Mouse (Mus musculus) myocyte (in vitro differentiated cells): ENCODE results near the gene Hspb1. TPM values are rescaled to one million over a fixed set of nuclear protein-coding genes. Genes with fewer than 3 reads are reported as not detected.

ENCODE experiments used
- H3K27me3 ChIP-seq: one replicate; pipeline ENCODE4 v1.6.1; 2011; ENCODE audit not compliant: control insufficient read depth, insufficient read depth, insufficient read length
- H3K36me3 ChIP-seq: one replicate; pipeline ENCODE4 v1.6.1; 2011; ENCODE audit not compliant: control insufficient read depth, insufficient read depth
- H3K4me2 ChIP-seq: one replicate; pipeline ENCODE4 v1.6.1; 2011; ENCODE audit warnings: low read depth, control low read depth
- H3K4me3 ChIP-seq: one replicate; pipeline ENCODE4 v1.5.1; 2011; ENCODE audit warnings: mild to moderate bottlenecking, control low read depth, moderate library complexity
- H3K79me2 ChIP-seq: one replicate; pipeline ENCODE4 v1.6.1; 2011; ENCODE audit not compliant: control insufficient read depth, insufficient read depth
- H3ac ChIP-seq: one replicate; pipeline ENCODE4 v1.6.1; 2011; ENCODE audit not compliant: control insufficient read depth, insufficient read length
- CEBPB ChIP-seq: IDR thresholded peaks from 2 replicates; pipeline ENCODE4 v1.6.1; 2011; ENCODE audit warnings: mild to moderate bottlenecking, moderate library complexity; ENCODE audit not compliant: poor library complexity, insufficient read depth, severe bottlenecking
- E2F4 ChIP-seq: IDR thresholded peaks from one replicate; pipeline ENCODE4 v1.6.1; 2011; ENCODE audit warnings: mild to moderate bottlenecking, control low read depth, moderate library complexity; ENCODE audit not compliant: insufficient read depth
- MAX ChIP-seq: IDR thresholded peaks from one replicate; pipeline ENCODE4 v1.6.1; 2011; ENCODE audit warnings: low read depth, mild to moderate bottlenecking, control low read depth
- MYOD1 ChIP-seq, 3 experiments: IDR thresholded peaks; one replicate each; pipeline ENCODE4 v1.6.1; 2011; ENCODE audit warnings: control low read depth in 2 of 3, low read depth in 2 of 3, mild to moderate bottlenecking in 2 of 3, moderate library complexity in 1 of 3; ENCODE audit not compliant: insufficient read length in 2 of 3, control insufficient read depth in 1 of 3
- MYOG ChIP-seq, 3 experiments: IDR thresholded peaks; one replicate each; pipeline ENCODE4 v1.6.1; 2011; ENCODE audit warnings: control low read depth in 2 of 3, low read depth in 2 of 3, mild to moderate bottlenecking in 2 of 3; ENCODE audit not compliant: insufficient read length in 2 of 3, control insufficient read depth in 1 of 3, insufficient read depth in 1 of 3
- POLR2A ChIP-seq: IDR thresholded peaks from one replicate; pipeline ENCODE4 v1.6.1; 2011; ENCODE audit warnings: low read depth, mild to moderate bottlenecking, control low read depth, moderate library complexity; ENCODE audit not compliant: insufficient read length
- POLR2AphosphoS2 ChIP-seq: IDR thresholded peaks from one replicate; pipeline ENCODE4 v1.6.1; 2011; ENCODE audit warnings: low read depth, control low read depth; ENCODE audit not compliant: insufficient read length
- REST ChIP-seq: IDR thresholded peaks from one replicate; pipeline ENCODE4 v1.6.1; 2011; ENCODE audit warnings: mild to moderate bottlenecking, control low read depth, moderate library complexity; ENCODE audit not compliant: insufficient read depth, insufficient read length
- SRF ChIP-seq: IDR thresholded peaks from one replicate; pipeline ENCODE4 v1.6.1; 2011; ENCODE audit warnings: low read depth; ENCODE audit not compliant: control insufficient read depth, insufficient read length
- TCF12 ChIP-seq: IDR thresholded peaks from one replicate; pipeline ENCODE4 v1.6.1; 2011; ENCODE audit warnings: mild to moderate bottlenecking, control low read depth; ENCODE audit not compliant: poor library complexity, insufficient read depth, severe bottlenecking
- TCF3 ChIP-seq: IDR thresholded peaks from one replicate; pipeline ENCODE4 v1.6.1; 2011; ENCODE audit warnings: low read depth, control low read depth; ENCODE audit not compliant: insufficient read length
- USF1 ChIP-seq: IDR thresholded peaks from one replicate; pipeline ENCODE4 v1.6.1; 2011; ENCODE audit warnings: low read depth, mild to moderate bottlenecking, control low read depth, moderate library complexity
- polyA plus RNA-seq: library from polyadenylated mRNA; unstranded; fragments of >200 nt; fragmentation: generic; extraction: Trizol; gene quantifications from one replicate; pipeline ENCODE4 v1.2.1, GENCODE M21; 2012; ENCODE audit warnings: missing spikeins

Hspb1 gene
- polyA plus RNA-seq, 1 experiment: 622 TPM

DNA sequence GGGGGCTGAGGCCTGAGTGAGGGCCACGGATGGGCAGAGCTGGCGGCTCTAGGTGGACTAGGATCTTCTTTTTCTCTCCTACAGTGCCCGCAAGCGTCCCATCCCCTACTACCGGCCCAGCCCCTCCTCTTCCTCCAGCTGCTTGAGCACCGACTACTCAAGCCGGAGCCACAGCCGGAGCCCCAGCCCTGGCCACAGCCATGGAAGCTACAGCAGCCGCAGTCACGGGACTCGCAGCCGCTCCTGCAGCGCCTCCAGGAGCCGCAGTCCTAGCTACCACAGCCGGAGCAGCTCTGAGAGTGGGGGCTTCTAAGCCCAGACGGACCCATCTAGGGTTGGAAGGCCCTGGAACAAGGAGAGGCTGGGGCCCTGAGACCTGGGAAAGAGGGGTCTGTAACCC, 14.7 kb upstream of the Hspb1 start:
- no peak for TF ChIP-seq MAX
- H3K4me3 ChIP-seq: no peak overlapping the region
- peaks cover 12% of the 10 kb centered on the region for H3K27me3 ChIP-seq

DNA sequence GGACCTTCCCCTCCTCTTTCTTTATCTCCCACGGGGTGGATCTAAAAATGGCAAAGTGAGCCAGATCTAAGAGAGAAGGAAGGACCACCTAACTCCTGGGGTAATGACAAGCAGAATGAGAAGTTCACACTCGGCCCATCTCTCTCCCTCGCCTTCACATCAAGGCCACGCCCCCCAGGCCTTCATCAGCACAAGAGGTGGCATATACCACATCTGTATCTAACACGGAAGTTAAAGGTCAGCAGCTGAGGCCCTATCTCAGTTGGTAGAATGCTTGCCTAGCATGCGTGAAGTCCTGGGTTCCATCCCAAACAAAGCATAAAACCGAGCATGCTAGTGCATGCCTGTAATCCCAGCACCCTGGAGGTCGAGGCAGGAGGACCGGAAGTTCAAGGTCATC, 14.0 kb upstream of the Hspb1 start:
- no peaks in the 10 kb centered on the region for H3K36me3 ChIP-seq
- peaks cover 5% of the 10 kb centered on the region for H3K27me3 ChIP-seq
- TF ChIP-seq MAX (no peak), POLR2A (no peak), POLR2AphosphoS2 (no peak), USF1 (no peak), E2F4 (no peak), TCF12 (no peak), TCF3 (no peak), SRF (no peak), CEBPB (no peak), MYOG (IDR thresholded peaks at IDR 0.05; ENCODE audit: control insufficient read depth in 1 of 3, insufficient read depth in 1 of 3, insufficient read length in 2 of 3, low read depth in 2 of 3) (no peak), REST (no peak), MYOD1 (IDR thresholded peaks at IDR 0.05; ENCODE audit: control insufficient read depth in 1 of 3, insufficient read length in 2 of 3, low read depth in 2 of 3) (no peak)
- no peak overlapping the region for H3K4me3 ChIP-seq
- no peak overlapping the region for H3ac ChIP-seq
- H3K4me2 ChIP-seq: no peak overlapping the region
- H3K79me2 ChIP-seq: no peaks in the 10 kb centered on the region

More for the DNA sequence above, 14.7 kb upstream of the Hspb1 start:
- Histone ChIP-seq H3K36me3 (no peaks in the 10 kb centered on the region), H3K4me2 (no peak overlapping the region), H3K79me2 (no peaks in the 10 kb centered on the region), H3ac (no peak overlapping the region)

DNA sequence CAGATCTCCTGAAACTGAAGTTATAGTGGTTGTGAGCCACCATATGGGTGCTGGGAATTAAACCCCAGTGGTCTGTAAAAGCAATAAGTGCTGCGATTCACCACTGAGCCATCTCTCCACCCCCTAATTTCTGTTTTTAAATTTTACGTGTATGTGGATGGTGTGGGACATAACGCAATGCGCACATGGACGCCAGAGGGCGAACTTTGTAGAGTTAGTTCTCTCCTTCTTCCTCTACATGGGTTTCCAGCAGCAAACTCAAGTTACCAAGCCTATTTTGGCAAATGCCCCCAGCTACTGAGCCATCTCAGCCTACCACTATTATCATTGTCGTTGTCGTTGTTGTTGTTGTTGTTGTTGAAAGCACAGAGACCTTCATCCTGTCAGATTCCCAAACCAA, 10.5 kb upstream of the Hspb1 start:
- H3K36me3 ChIP-seq: no peaks in the 10 kb centered on the region
- no peaks in the 10 kb centered on the region for H3K79me2 ChIP-seq
- H3K27me3 ChIP-seq: no peaks in the 10 kb centered on the region
- H3K4me3 ChIP-seq: peak overlapping the region; percentile 21
- TF ChIP-seq USF1 (no peak), MAX (no peak), MYOD1 (IDR thresholded peaks at IDR 0.05; ENCODE audit: control insufficient read depth in 1 of 3, insufficient read length in 2 of 3, low read depth in 2 of 3) (no peak), E2F4 (no peak), TCF12 (no peak), POLR2A (no peak)
- peak overlapping the region; percentile 99 for H3K4me2 ChIP-seq
- H3ac ChIP-seq: no peak overlapping the region

DNA sequence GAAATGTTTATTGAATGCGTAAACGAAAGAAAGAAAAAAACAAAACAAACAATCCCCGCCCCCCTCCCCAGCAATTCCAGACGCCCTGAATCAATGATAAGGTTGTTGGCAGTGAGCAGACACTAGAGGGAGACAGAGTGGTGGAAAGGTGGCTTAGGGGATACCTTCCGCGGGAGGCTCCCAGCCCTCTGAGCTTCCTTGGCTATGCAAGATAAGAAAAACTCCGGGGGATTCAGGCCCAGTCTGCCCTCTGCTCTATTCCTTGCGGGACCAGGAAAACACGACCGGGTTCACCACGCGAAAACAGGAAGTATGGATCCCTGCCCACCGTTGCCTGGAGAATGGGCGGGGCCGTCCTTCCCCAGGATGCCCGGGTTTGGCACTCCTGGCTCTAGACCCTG, 9.9 kb upstream of the Hspb1 start:
- Histone ChIP-seq H3K79me2 (no peaks in the 10 kb centered on the region), H3ac (no peak overlapping the region), H3K4me3 (peak overlapping the region; percentile 21), H3K36me3 (no peaks in the 10 kb centered on the region), H3K4me2 (peak overlapping the region; percentile 99), H3K27me3 (no peaks in the 10 kb centered on the region)
- no peak for TF ChIP-seq MYOG (IDR thresholded peaks at IDR 0.05; ENCODE audit: control insufficient read depth in 1 of 3, insufficient read depth in 1 of 3, insufficient read length in 2 of 3, low read depth in 2 of 3)
- TF ChIP-seq MYOD1 (IDR thresholded peaks at IDR 0.05; ENCODE audit: control insufficient read depth in 1 of 3, insufficient read length in 2 of 3, low read depth in 2 of 3): no peak
- TF ChIP-seq SRF: no peak
- no peak for TF ChIP-seq POLR2AphosphoS2
- no peak for TF ChIP-seq E2F4
- TF ChIP-seq MAX: no peak
- no peak for TF ChIP-seq TCF12
- TF ChIP-seq REST: no peak
- no peak for TF ChIP-seq USF1
- no peak for TF ChIP-seq POLR2A
- no peak for TF ChIP-seq CEBPB
- no peak for TF ChIP-seq TCF3

DNA sequence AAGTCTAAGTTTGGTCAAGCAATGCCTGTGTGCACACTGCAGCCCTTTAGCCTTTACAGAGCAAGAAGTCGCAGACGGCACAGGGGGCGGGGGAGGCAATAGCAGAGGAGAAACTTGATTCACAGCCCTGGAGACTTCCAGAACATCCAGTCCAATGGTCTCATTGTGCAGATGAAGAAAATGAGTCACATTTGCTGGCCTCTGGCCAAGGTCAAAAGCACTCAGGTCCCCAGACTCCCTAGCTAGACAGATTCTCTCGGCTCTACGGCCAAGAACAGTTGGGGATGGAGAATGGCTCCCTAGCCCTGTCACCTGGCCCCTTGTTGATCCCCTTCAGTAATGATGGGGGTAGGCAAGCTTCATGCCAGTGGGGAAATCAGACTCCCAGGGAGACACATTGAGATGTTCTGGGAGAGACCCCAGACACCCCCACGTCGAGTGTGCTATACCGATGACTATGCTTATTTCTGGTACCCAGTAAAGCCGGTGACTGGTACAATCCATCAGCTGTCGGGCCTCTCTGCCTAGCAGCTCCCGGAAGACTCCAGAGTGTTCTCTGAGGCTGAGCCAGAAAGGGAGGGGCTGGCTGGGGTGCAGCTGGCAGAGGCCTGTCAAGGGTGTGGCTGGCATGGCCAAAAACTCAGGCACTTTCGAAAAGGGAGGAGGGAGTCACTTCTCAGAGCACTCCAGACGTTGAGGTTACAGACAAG, 8.1 kb upstream of the Hspb1 start:
- TF ChIP-seq MAX (no peak), MYOD1 (IDR thresholded peaks at IDR 0.05; ENCODE audit: control insufficient read depth in 1 of 3, insufficient read length in 2 of 3, low read depth in 2 of 3) (peak; percentile 77 to 90 (median 89)), MYOG (IDR thresholded peaks at IDR 0.05; ENCODE audit: control insufficient read depth in 1 of 3, insufficient read depth in 1 of 3, insufficient read length in 2 of 3, low read depth in 2 of 3) (peak; percentile 56 to 96 (median 74)), REST (no peak), SRF (no peak), POLR2AphosphoS2 (peak; percentile 27), CEBPB (no peak), E2F4 (no peak), TCF3 (peak; percentile 18), TCF12 (peak; percentile 64), POLR2A (no peak), USF1 (no peak)
- Histone ChIP-seq H3K4me3 (no peak overlapping the region), H3K36me3 (no peaks in the 10 kb centered on the region), H3K4me2 (peak overlapping the region; percentile 74), H3K79me2 (no peaks in the 10 kb centered on the region), H3K27me3 (no peaks in the 10 kb centered on the region), H3ac (no peak overlapping the region)
